19 mouse cellular contexts compared by ENCODE assay signal in the genomic region with DNA sequence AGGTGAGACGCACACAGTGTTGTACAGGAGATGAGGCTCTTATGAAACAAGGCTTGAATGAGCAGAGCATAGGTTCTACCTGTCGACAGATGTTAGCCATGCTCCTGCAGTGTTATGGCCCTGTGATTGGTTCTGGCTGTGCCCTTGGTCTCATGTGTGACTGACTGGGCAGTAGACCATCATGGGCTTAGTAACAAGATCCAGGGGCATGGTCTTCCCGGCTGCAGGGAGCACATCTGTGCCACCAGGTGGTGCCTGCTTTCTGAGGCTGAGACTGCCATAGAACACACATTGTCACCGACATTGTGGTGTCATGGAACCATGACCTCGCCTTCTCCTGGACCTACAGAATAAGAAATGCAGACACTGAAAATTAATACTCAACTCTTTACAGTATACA. TPM values are rescaled to one million over a fixed set of nuclear protein-coding genes. Genes with fewer than 3 reads are reported as not detected.
A peak's percentile ranks its signal among the peaks of the same experiment; 100 is the strongest.
DNase-seq lines count a peak whose midpoint lies in the region; ATAC-seq and TF ChIP-seq lines count a peak whose summit lies in the region.
"Had no signal": no experiment of that assay in that cellular context is flagged by ENCODE, and none has a peak within 500 bp of the region (broad histone marks: within the 10 kb centered on the region; RNA-seq: fewer than 3 reads in every experiment).

No protein-coding gene starts in this region.

- H3K27me3 ChIP-seq in heart, embryonic 10.5 days (ENCODE audit: insufficient read depth, poor library complexity, severe bottlenecking) = no peaks in the 10 kb centered on the region
- H3K27me3 ChIP-seq in liver, embryonic 14.5 days (ENCODE audit: control insufficient read depth, insufficient read depth, low read length) = no peaks in the 10 kb centered on the region
- H3K27me3 ChIP-seq in liver, embryonic 11.5 days (replicated peaks; ENCODE audit: control insufficient read depth, insufficient read depth, low read length) = no peaks in the 10 kb centered on the region
- no peaks in the 10 kb centered on the region for H3K27me3 ChIP-seq in CH12.LX (replicated peaks)
- H3K27me3 ChIP-seq in embryonic facial prominence, embryonic 10.5 days (replicated peaks; ENCODE audit: low read depth, poor library complexity, severe bottlenecking) = no peaks in the 10 kb centered on the region
- H3K27me3 ChIP-seq: embryonic facial prominence, embryonic 13.5 days; neural tube, embryonic 13.5 days had no signal

- dilution Hi-C loops in CH12.LX (cut with MboI; ENCODE audit: extremely low pct_ligation_motif_present, extremely low pct_unique_long_range_greater_than_20kb, low sequenced_read_pairs) = no loop called here

- H3K4me1 ChIP-seq in heart, embryonic 10.5 days = 0 out of 2 replicates have a peak, but pooled peaks cover under 1% of the 10 kb centered on the region
- no peaks in the 10 kb centered on the region for H3K4me1 ChIP-seq in liver, embryonic 14.5 days (replicated peaks; ENCODE audit: control insufficient read depth in 2 of 2, insufficient read depth in 2 of 2, low read length in 1 of 2)
- H3K4me1 ChIP-seq in liver, embryonic 11.5 days (replicated peaks; ENCODE audit: control insufficient read depth, insufficient read depth, low read length) = no peaks in the 10 kb centered on the region
- H3K4me1 ChIP-seq in CH12.LX (ENCODE audit: control insufficient read depth in 1 of 2, insufficient read depth in 2 of 2) = no peaks in the 10 kb centered on the region
- peaks cover 2% of the 10 kb centered on the region; the same call in 1 of the 2 replicates for H3K4me1 ChIP-seq in embryonic facial prominence, embryonic 10.5 days
- H3K4me1 ChIP-seq: embryonic facial prominence, embryonic 13.5 days; neural tube, embryonic 13.5 days had no signal

- peaks cover 78% of the 10 kb centered on the region for H3K36me3 ChIP-seq in heart, embryonic 10.5 days
- peaks cover 27% of the 10 kb centered on the region for H3K36me3 ChIP-seq in liver, embryonic 14.5 days (replicated peaks; ENCODE audit: control insufficient read depth, insufficient read depth, low read depth)
- peaks cover 26% of the 10 kb centered on the region for H3K36me3 ChIP-seq in liver, embryonic 11.5 days (ENCODE audit: control insufficient read depth, insufficient read depth, low read length)
- H3K36me3 ChIP-seq in CH12.LX (replicated peaks in 1 of 2; ENCODE audit: control insufficient read depth in 1 of 2, insufficient read depth in 1 of 2, low read length in 1 of 2) = peaks cover 43 to 72% of the 10 kb centered on the region in 2 experiments
- peaks cover 82% of the 10 kb centered on the region for H3K36me3 ChIP-seq in embryonic facial prominence, embryonic 10.5 days (replicated peaks)

- no peak overlapping the region for H3K4me3 ChIP-seq in heart, embryonic 10.5 days
- H3K4me3 ChIP-seq in liver, embryonic 14.5 days (ENCODE audit: insufficient read depth in 1 of 2, low read depth in 2 of 2, low read length in 2 of 2) = no peak overlapping the region
- no peak overlapping the region for H3K4me3 ChIP-seq in liver, embryonic 11.5 days (ENCODE audit: low read depth, low read length)
- no peak overlapping the region for H3K4me3 ChIP-seq in CH12.LX (replicated peaks in 1 of 3; ENCODE audit: low read depth in 2 of 3, low read length in 2 of 3, poor library complexity in 1 of 3)
- no peak overlapping the region for H3K4me3 ChIP-seq in embryonic facial prominence, embryonic 10.5 days
- H3K4me3 ChIP-seq: embryonic facial prominence, embryonic 13.5 days; forebrain, embryonic 10.5 days; neural tube, embryonic 13.5 days had no signal

- no peaks in the 10 kb centered on the region for H3K79me2 ChIP-seq in CH12.LX (replicated peaks; ENCODE audit: control insufficient read depth, extremely low read depth, insufficient read depth, poor library complexity, severe bottlenecking)

- no peak overlapping the region for H3K4me2 ChIP-seq in liver, embryonic 14.5 days (ENCODE audit: low read depth)
- H3K4me2 ChIP-seq in liver, embryonic 11.5 days = no peak overlapping the region
- H3K4me2 ChIP-seq in CH12.LX (ENCODE audit: insufficient read depth, low read depth, poor library complexity, severe bottlenecking) = no peak overlapping the region
- H3K4me2 ChIP-seq: embryonic facial prominence, embryonic 13.5 days; neural tube, embryonic 13.5 days had no signal

- H3K27ac ChIP-seq in heart, embryonic 10.5 days = no peak overlapping the region
- H3K27ac ChIP-seq in liver, embryonic 14.5 days = no peak overlapping the region
- no peak overlapping the region for H3K27ac ChIP-seq in liver, embryonic 11.5 days (ENCODE audit: low read depth, low read length)
- H3K27ac ChIP-seq in CH12.LX (ENCODE audit: insufficient read depth, low read depth) = no peak overlapping the region
- no peak overlapping the region for H3K27ac ChIP-seq in embryonic facial prominence, embryonic 10.5 days (replicated peaks)
- H3K27ac ChIP-seq: embryonic facial prominence, embryonic 13.5 days; forebrain, embryonic 10.5 days; neural tube, embryonic 13.5 days had no signal

- no peak for TF ChIP-seq RAD21 in CH12.LX (IDR thresholded peaks at IDR 0.05; ENCODE audit: low read depth, low read length)

- no peak overlapping the region for H3K9ac ChIP-seq in liver, embryonic 14.5 days (replicated peaks)
- H3K9ac ChIP-seq in liver, embryonic 11.5 days (ENCODE audit: low read depth, low read length) = no peak overlapping the region
- H3K9ac ChIP-seq in CH12.LX (ENCODE audit: insufficient read depth, low read depth) = no peak overlapping the region
- H3K9ac ChIP-seq: embryonic facial prominence, embryonic 13.5 days; neural tube, embryonic 13.5 days had no signal

- ATAC-seq in liver, embryonic 14.5 days (ENCODE audit: insufficient read depth) = no peak
- ATAC-seq in liver, embryonic 11.5 days (replicated peaks; ENCODE audit: low FRiP score) = no peak
- ATAC-seq: midbrain, embryonic 16.5 days had no signal

- 82% methylated on average over 5 of the region's 5 CpGs for WGBS in heart, embryonic 10.5 days
- WGBS in liver, embryonic 14.5 days (ENCODE audit: insufficient replicate concordance) = 77% methylated on average over 5 of the region's 5 CpGs
- WGBS in liver, embryonic 11.5 days = 79% methylated on average over 5 of the region's 5 CpGs
- 85% methylated on average over 5 of the region's 5 CpGs for WGBS in embryonic facial prominence, embryonic 10.5 days

- TF ChIP-seq EP300 in liver, embryonic 14.5 days (IDR thresholded peaks at IDR 0.05; ENCODE audit: low read depth) = no peak
- no peak for TF ChIP-seq EP300 in CH12.LX (IDR thresholded peaks at IDR 0.05; ENCODE audit: low read length)

- intact Hi-C loops in heart, postnatal 14 days (cut with DNase I) = no loop called here
- intact Hi-C loops in left cerebral cortex, postnatal 10 days (cut with DNase I) = no loop called here

- no peaks in the 10 kb centered on the region for H3K9me3 ChIP-seq in heart, embryonic 10.5 days
- no peaks in the 10 kb centered on the region for H3K9me3 ChIP-seq in liver, embryonic 14.5 days (ENCODE audit: control insufficient read depth, low read length)
- no peaks in the 10 kb centered on the region for H3K9me3 ChIP-seq in liver, embryonic 11.5 days (ENCODE audit: control insufficient read depth, low read length)
- no peaks in the 10 kb centered on the region for H3K9me3 ChIP-seq in CH12.LX (replicated peaks; ENCODE audit: low read length)
- H3K9me3 ChIP-seq in embryonic facial prominence, embryonic 10.5 days = no peaks in the 10 kb centered on the region
- H3K9me3 ChIP-seq: embryonic facial prominence, embryonic 13.5 days; forebrain, embryonic 10.5 days; neural tube, embryonic 13.5 days had no signal

- TF ChIP-seq POLR2A in CH12.LX (IDR thresholded peaks at IDR 0.05; ENCODE audit: low read depth, low read length) = no peak

- peak; percentile 40; the same call in 1 of the 2 replicates for TF ChIP-seq CTCF in liver, embryonic 14.5 days (IDR thresholded peaks at IDR 0.05; ENCODE audit: low read depth)
- peak in 1 of 2 experiments; percentile 31; a peak in 1 of 4 replicates for TF ChIP-seq CTCF in CH12.LX (conservative IDR thresholded peaks at IDR 0.05 in 1 of 2, IDR thresholded peaks at IDR 0.05 in 1 of 2; ENCODE audit: low read depth in 2 of 2, low read length in 2 of 2)

- peak; percentile 74 for DNase-seq in heart, embryonic 10.5 days (ENCODE audit: low spot score)
- no peak for DNase-seq in heart, postnatal 14 days
- no peak for DNase-seq in liver, embryonic 14.5 days (ENCODE audit: low read depth in 3 of 3, low spot score in 3 of 3)
- no peak for DNase-seq in liver, embryonic 11.5 days (ENCODE audit: low spot score)
- DNase-seq in CH12.LX (ENCODE audit: extremely low read depth) (peak; percentile 10), MN1 (ENCODE audit: low spot score) (peak; percentile 19)
- no peak for DNase-seq in left cerebral cortex, postnatal 10 days (ENCODE audit: extremely low spot score in 1 of 2, low spot score in 2 of 2)
- DNase-seq in embryonic facial prominence, embryonic 10.5 days (ENCODE audit: low spot score) = no peak
- DNase-seq: cerebellum, adult 11 months; cerebellum, postnatal 36 days; heart, postnatal 36 days; kidney, postnatal 25 days; left cerebral cortex, postnatal 4 days; lung, postnatal 4 days; thymus, postnatal 25 days had no signal

- in situ Hi-C loops in CH12.LX (cut with MboI; ENCODE audit: low pct_ligation_motif_present, low pct_unique_long_range_greater_than_20kb, low sequenced_read_pairs) = no loop called here

RNA-seq across cellular contexts. Expression of a gene that starts 25.8 kb away (rescaled TPM):
- polyA plus RNA-seq in heart, embryonic 10.5 days (2016; fragmentation: Nextera tagmentation; extraction: Ambion mirVana) = 2.7 and 3.2 TPM in 2 replicates
- total RNA-seq in heart, postnatal 14 days (2021) = 1 to 10 TPM; 2.2 to 3.3 TPM
- polyA plus RNA-seq in liver, embryonic 14.5 days (2012; rRNA removed) = 0.24 and 0.38 TPM in 2 replicates
- polyA plus RNA-seq in liver, embryonic 14.5 days (2014; fragmentation: Nextera tagmentation; extraction: Ambion mirVana) = 0.21 and 0.27 TPM in 2 replicates
- polyA plus RNA-seq in liver, embryonic 11.5 days (2014; fragmentation: Nextera tagmentation; extraction: Ambion mirVana) = 1.4 and 1.8 TPM in 2 replicates
- total RNA-seq in CH12.LX (2012; rRNA removed) (0.34 TPM in 2 replicates), CH12.LX (2014; rRNA removed) (0.34 and 0.96 TPM in 2 replicates)
- polyA plus RNA-seq in CH12.LX (2012; ENCODE audit: insufficient read length, low read depth) = 0.31 and 0.54 TPM in 2 replicates
- total RNA-seq in left cerebral cortex, postnatal 10 days (2021) = 1 to 10 TPM; 6.3 to 7.4 TPM
- polyA plus RNA-seq in embryonic facial prominence, embryonic 10.5 days (2016; fragmentation: Nextera tagmentation; extraction: Ambion mirVana) = 3.4 and 4.5 TPM in 2 replicates

RNA-seq across cellular contexts. Expression of a gene that starts 41.6 kb away (rescaled TPM):
- 32.0 and 33.8 TPM in 2 replicates for polyA plus RNA-seq in heart, embryonic 10.5 days (2016; fragmentation: Nextera tagmentation; extraction: Ambion mirVana)
- total RNA-seq in heart, postnatal 14 days (2021) = 10 to 100 TPM; 32.0 to 41.7 TPM
- polyA plus RNA-seq in liver, embryonic 14.5 days (2012; rRNA removed) = 4.5 and 6.1 TPM in 2 replicates
- 7.0 and 8.2 TPM in 2 replicates for polyA plus RNA-seq in liver, embryonic 14.5 days (2014; fragmentation: Nextera tagmentation; extraction: Ambion mirVana)
- 23.6 and 25.3 TPM in 2 replicates for polyA plus RNA-seq in liver, embryonic 11.5 days (2014; fragmentation: Nextera tagmentation; extraction: Ambion mirVana)
- total RNA-seq in CH12.LX (2012; rRNA removed) (10.6 and 12.9 TPM in 2 replicates), CH12.LX (2014; rRNA removed) (12.6 and 15.1 TPM in 2 replicates)
- polyA plus RNA-seq in CH12.LX (2012; ENCODE audit: insufficient read length, low read depth) = 10.8 and 11.5 TPM in 2 replicates
- total RNA-seq in left cerebral cortex, postnatal 10 days (2021) = 1 to 10 TPM; 4.1 to 5.0 TPM
- polyA plus RNA-seq in embryonic facial prominence, embryonic 10.5 days (2016; fragmentation: Nextera tagmentation; extraction: Ambion mirVana) = 30.4 and 34.3 TPM in 2 replicates

RNA-seq across cellular contexts. Expression of a gene that starts 47.3 kb away (rescaled TPM):
- polyA plus RNA-seq in heart, embryonic 10.5 days (2016; fragmentation: Nextera tagmentation; extraction: Ambion mirVana) = 4.5 and 5.2 TPM in 2 replicates
- total RNA-seq in heart, postnatal 14 days (2021) = 1 to 10 TPM; 2.0 to 2.1 TPM
- 0.22 and 0.50 TPM in 2 replicates for polyA plus RNA-seq in liver, embryonic 14.5 days (2012; rRNA removed)
- polyA plus RNA-seq in liver, embryonic 14.5 days (2014; fragmentation: Nextera tagmentation; extraction: Ambion mirVana) = 1.2 and 1.8 TPM in 2 replicates
- 3.9 and 4.1 TPM in 2 replicates for polyA plus RNA-seq in liver, embryonic 11.5 days (2014; fragmentation: Nextera tagmentation; extraction: Ambion mirVana)
- total RNA-seq in CH12.LX (2012; rRNA removed) (6.9 and 7.0 TPM in 2 replicates), CH12.LX (2014; rRNA removed) (7.1 TPM in 2 replicates)
- 4.5 and 4.9 TPM in 2 replicates for polyA plus RNA-seq in CH12.LX (2012; ENCODE audit: insufficient read length, low read depth)
- total RNA-seq in left cerebral cortex, postnatal 10 days (2021) = 1 to 10 TPM; 4.6 to 4.7 TPM
- polyA plus RNA-seq in embryonic facial prominence, embryonic 10.5 days (2016; fragmentation: Nextera tagmentation; extraction: Ambion mirVana) = 5.6 and 6.4 TPM in 2 replicates

Comparison
In these comparisons a context has a peak if more than half of its experiments do, and no peak if none do; other contexts are left out.
1. DNase-seq: peak in heart, embryonic 10.5 days (single experiment), CH12.LX (single experiment) and MN1 (single experiment); none in heart, postnatal 14 days (0 of 2), liver, embryonic 14.5 days (0 of 3), liver, embryonic 11.5 days (single experiment), left cerebral cortex, postnatal 10 days (0 of 2) and embryonic facial prominence, embryonic 10.5 days (single experiment).